Mouse (Mus musculus): ENCODE data around the gene Vmn1r137.
"Not testable (repeated sequence)": the region's sequence is repeated elsewhere in the genome, so short reads cannot be mapped to it uniquely, and the experiment has no call there.

The Vmn1r137 gene

GRCm38 (mm10) chr7:21994287-21994686, at the start of gene Vmn1r137:
TSS of gene Vmn1r137 (plus strand) at chr7:21994587.
- DNase-seq (ENCODE audit: low spot score in 2 of 2), result not testable (repeated sequence)

DNA sequence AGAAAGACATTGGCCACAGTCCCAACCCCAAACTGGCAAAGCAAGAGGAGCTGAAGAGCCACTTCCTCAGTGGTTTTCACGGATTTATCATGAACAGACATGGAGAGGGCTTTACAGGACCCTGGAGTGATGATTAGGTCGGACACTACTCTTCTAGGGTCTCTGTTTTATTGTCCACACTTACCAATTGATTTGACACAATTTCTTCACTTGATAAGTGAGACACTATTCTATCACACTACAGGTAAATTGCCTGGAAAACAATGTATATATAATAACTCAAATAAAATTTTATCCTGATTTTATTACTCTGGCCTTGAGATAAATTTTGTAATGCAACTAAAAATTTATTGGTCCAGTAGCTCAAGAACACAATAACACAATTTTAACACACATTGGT, 34.4 kb downstream of the Vmn1r137 start, which contains the start of gene Vmn1r138:
Vmn1r138 (minus strand) TSS at position 101 of the 400 bp plus-strand sequence.
- DNase-seq (ENCODE audit: low spot score in 2 of 2), result not testable (repeated sequence)
